Mouse (Mus musculus) activated CD4-positive, CD25-positive, alpha-beta regulatory T cell, adult 4 months (primary cell): Measurements from ENCODE around the gene Reg2. TPM values are rescaled to one million over a fixed set of nuclear protein-coding genes. Genes with fewer than 3 reads are reported as not detected.
"Not testable (repeated sequence)": the region's sequence is repeated elsewhere in the genome, so short reads cannot be mapped to it uniquely, and the experiment has no call there.

ENCODE experiments used
- ATAC-seq: one replicate; pipeline ENCODE4 v1.8.0; 2017
- polyA plus RNA-seq, 2 experiments: library from polyadenylated mRNA; unstranded; fragments of 100-300 nt; shearing (Covaris generic); gene quantifications; one replicate each; pipeline ENCODE4 v1.2.1; 2017

The Reg2 gene
- polyA plus RNA-seq, result not detected

DNA sequence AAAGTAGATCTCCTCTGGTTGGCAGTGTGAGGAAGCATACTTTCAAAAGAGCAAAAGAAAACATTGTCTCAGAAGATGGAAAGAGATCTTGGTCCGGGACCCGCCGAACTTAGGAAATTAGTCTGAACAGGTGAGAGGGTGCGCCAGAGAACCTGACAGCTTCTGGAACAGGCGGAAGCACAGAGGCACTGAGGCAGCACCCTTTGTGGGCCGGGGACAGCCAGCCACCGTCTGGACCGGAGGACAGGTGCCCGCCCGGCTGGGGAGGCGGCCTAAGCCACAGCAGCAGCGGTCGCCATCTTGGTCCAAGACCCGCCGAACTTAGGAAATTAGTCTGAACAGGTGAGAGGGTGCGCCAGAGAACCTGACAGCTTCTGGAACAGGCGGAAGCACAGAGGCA, at the start of gene Reg2:
TSS of gene Reg2 (plus strand) at position 301 of the 400 bp plus-strand sequence.
- not testable (repeated sequence) for ATAC-seq

DNA sequence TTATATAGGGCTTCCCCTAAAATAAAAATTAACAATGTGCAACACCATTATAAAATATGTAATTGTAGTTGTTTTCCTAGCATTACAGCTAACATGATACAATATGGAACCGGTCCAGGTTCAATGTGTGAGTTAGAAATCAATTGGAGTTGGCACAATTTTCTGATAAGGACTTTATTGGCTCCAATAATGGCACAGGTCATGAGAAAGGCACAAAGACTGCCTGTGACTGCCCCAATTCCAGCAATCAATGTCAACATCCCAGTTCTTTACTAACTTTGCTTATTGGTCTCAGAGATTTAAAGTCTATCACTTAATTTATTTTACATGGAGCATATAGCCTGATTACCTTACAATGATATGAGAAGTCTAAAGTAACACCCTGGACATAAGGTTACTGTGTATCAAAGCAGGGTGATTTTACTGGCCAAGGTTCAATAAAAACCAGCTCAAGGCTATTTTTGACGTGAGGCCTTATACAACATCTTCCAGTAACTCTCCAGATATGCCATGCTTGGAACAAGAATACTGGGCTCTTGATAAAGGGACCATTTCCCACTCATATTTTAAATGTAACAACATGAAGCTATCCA, 33.4 kb upstream of the Reg2 start:
- ATAC-seq, result no peak

DNA sequence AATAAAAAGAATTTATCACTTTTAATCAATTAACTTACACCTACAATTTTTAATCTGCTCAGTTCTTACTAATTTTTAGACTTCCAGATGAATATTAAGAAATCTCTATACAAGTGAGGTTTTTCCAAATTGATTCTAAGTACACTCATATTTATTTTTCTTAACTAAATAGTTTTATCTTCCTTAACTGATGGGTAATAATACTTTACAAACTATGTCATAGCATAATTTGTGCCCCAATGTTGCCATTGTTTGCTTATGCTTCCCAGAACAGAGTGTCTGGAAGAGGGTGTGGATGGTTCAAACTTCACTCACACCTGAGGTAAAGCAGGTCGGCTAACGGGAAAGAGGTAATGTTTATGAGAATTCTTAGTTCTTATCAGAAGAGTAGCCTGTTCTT, 25.1 kb upstream of the Reg2 start, which contains the start of gene Reg3b:
TSS of gene Reg3b (plus strand) at position 301 of the 400 bp plus-strand sequence.
- no peak for ATAC-seq

DNA sequence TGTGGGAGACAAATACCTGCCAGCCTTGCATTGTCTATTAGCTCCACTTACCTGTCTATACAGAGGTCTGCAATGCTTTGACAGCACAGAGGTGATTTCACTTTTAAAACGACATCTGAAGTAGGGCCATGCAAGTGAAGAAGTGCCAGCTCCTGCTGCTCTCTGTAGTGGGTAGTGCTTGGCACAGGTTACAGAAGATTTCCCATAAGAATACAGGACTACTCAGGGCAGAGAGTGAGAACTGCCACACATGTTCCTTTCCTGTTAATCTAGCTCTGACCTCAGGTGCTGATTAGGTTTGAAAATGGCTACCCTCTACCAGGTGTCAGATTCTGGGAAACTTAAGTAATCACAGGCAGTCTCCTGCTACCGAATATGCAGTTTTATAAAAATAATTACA, 16.7 kb upstream of the Reg2 start, which contains the start of gene Reg3d:
TSS of gene Reg3d (minus strand) at position 101 of the 400 bp plus-strand sequence.
- ATAC-seq, result no peak

DNA sequence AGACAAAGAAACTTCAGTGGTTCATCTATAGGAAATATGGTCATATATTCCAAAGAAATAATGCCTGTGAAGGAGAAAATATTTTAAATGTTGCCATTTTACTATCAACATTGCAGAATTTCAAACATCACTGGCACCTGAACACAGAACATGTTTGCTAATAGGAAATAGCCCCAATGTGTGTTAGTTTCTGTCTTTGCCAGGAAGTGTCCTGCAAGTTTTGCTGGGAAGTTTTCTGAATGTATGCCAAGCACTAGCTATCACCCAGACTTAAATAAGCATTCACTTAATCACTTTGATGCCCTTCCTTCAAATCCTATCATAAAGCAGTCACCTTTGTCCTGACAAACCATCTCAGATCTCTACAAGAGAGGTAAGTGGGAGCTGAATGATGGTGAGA, 15.0 kb upstream of the Reg2 start, which contains the start of gene Reg3a:
TSS of gene Reg3a (plus strand) at position 301 of the 400 bp plus-strand sequence.
- ATAC-seq, result no peak

DNA sequence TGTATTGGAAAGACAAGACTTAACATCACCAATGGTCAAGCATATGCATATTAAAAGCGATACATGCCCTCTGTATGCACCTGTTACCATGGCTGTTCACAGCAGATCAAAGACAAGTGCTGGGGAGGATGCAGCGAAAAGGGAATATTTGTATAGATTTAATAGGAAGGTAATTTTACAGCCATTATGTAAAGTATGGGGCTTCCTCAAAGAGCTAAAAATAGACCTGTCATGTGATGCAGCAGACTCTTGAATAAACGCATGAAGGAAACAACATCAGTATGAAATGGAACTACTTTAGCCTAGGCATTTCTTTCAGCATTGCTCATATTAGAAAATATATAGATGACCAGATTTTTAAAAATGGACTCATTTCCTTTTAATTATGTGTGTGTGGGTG, 9.8 kb upstream of the Reg2 start:
- ATAC-seq, result no peak

DNA sequence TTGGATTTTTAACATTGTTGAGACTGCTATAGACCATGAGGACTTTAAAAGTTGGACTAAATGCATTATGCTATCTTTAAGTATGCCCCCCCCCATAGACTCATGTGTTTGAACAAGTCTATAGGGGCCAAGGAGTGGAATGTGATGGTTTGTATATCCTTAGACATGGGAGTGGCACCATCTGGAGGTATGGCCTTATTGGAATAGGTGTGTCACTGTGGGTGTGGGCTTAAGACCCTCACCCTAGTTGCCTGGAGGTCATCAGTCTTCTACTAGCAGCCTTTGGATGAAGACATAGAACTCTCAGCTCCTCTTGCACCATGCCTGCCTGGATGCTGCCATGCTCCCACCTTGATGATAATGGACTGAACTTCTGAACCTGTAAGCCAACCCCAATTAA, 27.0 kb downstream of the Reg2 start, which contains the start of gene Reg1:
TSS of gene Reg1 (plus strand) at position 301 of the 400 bp plus-strand sequence.
- not testable (repeated sequence) for ATAC-seq

DNA sequence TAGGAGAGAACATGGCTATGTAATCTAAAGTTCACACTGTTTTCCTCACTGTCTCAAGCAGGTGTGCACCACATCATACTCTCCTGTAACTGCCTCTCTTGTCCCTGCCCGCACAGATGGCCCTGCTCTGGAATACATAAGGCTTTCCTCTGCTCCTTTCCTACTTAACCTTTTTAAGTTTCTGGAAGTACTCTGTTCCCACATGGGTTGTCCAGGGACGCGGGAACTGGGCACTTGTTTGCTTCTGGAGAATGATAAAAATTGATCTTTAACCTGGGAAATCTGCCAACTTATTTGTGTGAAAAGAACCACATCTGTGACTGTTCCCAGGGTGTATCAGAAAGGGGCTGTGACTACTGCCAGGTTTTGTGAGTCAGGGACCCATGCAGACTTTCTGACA, 30.1 kb downstream of the Reg2 start:
- ATAC-seq, result no peak

DNA sequence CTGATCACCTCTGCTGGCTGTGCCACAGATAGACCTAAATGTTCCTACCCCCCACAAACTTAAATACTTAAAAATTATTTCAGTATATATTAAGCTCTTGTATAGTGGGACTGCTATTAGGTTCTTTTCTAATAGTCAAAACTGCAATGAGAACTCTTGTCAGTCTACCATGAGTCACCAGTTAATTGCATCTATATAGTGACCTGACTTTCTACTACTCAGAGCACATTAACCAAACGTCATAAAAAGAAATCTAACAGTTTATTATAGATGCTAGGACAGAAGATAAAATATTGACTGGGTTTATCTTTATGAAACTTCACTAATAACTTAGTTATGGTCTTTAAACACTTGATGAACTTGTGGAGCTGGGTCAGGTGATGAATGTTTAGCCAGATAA, 51.8 kb downstream of the Reg2 start:
- no peak for ATAC-seq

DNA sequence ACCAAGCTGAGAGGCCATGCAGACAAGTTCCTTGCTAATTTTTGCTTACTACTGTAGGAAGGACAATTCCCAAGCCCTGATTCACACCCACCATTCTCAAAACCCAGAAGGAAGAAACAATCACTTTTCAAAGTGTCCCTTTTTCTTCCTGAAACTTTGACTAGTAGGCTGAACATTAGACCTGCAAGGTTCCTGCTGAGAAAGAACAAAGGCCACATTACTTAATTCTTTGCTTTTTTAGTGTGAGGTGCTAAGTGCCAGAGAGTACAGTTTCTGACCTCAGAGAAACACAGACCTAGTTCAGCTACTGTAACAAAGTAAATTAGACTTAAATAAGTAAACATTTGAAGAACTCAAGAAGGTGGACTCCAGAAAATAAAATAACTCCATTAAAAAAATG, 53.0 kb downstream of the Reg2 start:
- no peak for ATAC-seq

DNA sequence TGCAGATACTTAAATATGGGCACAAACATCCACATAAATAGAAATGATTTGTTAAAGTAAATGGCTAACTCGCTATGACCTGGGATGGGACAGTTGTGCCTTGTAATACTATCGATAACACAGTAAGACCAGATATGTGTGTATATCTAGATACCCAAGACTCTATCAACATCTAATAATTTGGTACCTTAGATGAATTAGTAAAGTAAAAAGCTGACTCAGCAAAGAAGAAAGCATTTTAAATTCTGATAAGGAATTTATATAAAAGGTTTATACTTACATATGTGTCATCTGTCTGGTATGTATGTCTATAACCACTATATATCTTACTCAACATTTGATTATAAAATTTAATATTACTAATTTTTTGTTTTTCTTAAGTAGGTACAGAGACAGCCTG, 57.4 kb downstream of the Reg2 start:
- ATAC-seq, result no peak

Other genes with a start within 250 kb of the Reg2 start
- not detected for gene Reg3b, start 25.0 kb upstream of the Reg2 start, polyA plus RNA-seq
- not detected for gene Reg3d, start 16.8 kb upstream of the Reg2 start, polyA plus RNA-seq
- not detected for gene Reg3a, start 14.9 kb upstream of the Reg2 start, polyA plus RNA-seq
- under 1 TPM in 1 of 2 experiments, not detected in 1; 0.45 TPM for gene Reg1, start 27.1 kb downstream of the Reg2 start, polyA plus RNA-seq
- not detected for gene Reg3g, start 73.2 kb downstream of the Reg2 start, polyA plus RNA-seq